Mouse (Mus musculus): Measurements from ENCODE around the gene Cox20. TPM values are rescaled to one million over a fixed set of nuclear protein-coding genes. Genes with fewer than 3 reads are reported as not detected.

Cox20 gene
- polyA plus RNA-seq (2012; rRNA removed), result 45.8 and 47.7 TPM in 2 replicates

DNA sequence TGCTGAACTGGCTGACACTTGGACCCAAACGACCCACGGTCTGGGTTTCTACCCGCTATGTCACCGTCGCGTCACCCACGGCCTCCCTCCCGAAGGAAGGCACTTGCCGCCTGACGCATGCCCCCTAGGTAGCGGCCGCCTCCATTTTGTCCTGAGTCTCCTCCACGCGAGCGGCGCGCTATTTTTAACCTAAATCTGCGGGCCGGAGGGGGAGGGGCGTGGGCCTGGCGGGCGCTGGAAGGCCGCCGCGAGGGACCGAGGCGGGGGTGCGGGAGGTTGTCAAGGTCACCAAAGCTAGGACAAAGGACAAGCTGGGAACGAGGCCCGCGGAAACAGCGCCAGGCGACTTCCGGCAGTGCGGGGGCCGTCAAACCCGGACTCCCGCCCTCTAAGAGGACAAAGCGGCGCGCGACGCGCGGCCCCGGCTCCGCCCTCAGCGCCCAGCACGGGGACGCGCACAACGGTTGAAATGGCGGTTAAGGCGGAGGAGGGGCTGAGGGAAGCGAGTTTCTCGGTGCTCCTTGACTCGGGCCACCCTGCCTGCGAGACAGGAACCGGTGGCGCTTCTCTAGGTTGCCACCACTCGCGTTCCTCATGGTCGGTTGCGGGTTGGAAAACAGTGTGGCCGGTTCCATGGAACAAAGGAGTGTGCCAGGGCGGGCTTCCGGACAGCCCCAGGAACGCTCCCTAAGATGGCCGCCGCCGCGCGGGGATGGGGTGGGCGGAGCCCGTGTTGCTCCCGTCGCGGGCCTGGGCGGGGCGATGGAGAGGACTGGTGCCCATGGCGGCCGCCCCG, at the start of gene Cox20:
TSS of gene Cox20 (plus strand) at position 742 of the 796 bp plus-strand sequence.

GRCm38 (mm10) chr1:178337551-178338317, 18.8 kb downstream of the Cox20 start, which contains the start of gene Hnrnpu:
Hnrnpu (minus strand) TSS chr1:178337797.

Other genes with a start within 250 kb of the Cox20 start
- 9.7 and 10.2 TPM in 2 replicates for gene Desi2, start 131.7 kb upstream of the Cox20 start, polyA plus RNA-seq (2012; rRNA removed)
- 133 and 142 TPM in 2 replicates for gene Hnrnpu, start 18.7 kb downstream of the Cox20 start, polyA plus RNA-seq (2012; rRNA removed)
- 0.42 and 0.52 TPM in 2 replicates for gene Efcab2, start 87.0 kb downstream of the Cox20 start, polyA plus RNA-seq (2012; rRNA removed)
- gene Kif26b, start 210.0 kb downstream of the Cox20 start, polyA plus RNA-seq (2012; rRNA removed), result 0.02 TPM in 2 replicates